Mouse (Mus musculus): ENCODE data around the gene Fignl1.

The Fignl1 gene

DNA sequence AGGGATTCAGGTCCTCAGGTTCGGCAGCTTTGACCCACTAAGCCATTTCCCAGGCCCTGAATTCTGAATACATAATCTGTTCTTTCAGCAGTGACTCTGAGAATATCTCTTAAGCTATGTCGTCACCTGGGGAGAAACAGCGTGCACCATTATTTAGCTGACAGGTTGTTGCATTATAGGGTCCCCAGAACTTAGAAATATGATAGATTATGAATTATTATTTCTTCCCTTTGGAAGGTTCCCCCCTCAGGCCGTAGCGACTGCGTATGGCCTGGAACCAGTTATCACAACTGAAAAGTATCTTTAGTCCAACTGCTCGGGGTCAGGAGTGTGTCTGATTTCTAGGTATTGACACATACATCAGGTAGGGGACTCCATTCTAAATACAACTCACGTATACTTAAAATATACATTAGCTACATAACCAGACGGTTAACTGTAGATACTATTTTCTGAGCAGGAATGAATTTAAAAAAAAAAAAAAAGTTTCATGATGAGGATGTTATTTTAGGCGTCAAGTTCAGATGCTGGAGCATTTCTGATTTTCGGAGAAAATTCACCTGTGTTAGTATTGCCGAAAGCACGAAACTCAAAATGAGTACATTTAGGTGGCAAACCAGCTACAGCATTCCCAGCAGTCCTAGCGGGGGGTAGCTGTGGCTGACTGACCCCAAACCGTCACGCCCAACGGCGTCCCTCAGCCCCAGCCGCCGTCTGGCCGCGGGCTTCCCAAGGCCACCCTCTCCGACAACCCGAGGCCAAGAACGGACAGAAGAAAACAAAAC is 535 bp downstream of the Fignl1 start:
- DNase-seq: no peak

DNA sequence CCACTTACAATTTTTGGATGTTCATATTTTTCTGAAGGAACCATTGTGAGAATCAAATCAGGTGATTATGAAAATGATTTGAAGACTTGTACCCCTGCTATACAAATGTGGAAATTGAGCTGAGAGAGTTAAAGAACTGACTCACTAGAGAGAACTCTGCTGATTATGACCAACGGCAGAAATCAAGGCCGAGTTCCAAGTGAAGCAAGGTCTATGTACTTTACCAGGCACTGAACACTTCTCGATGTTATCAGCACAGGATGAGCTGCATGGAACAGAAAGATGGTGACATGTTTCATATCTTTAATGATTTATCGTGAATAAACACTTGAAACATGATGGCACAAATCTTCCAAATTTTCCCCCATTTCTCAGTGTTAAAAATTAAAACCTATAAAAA is 2.8 kb downstream of the Fignl1 start:
- no peak for DNase-seq

DNA sequence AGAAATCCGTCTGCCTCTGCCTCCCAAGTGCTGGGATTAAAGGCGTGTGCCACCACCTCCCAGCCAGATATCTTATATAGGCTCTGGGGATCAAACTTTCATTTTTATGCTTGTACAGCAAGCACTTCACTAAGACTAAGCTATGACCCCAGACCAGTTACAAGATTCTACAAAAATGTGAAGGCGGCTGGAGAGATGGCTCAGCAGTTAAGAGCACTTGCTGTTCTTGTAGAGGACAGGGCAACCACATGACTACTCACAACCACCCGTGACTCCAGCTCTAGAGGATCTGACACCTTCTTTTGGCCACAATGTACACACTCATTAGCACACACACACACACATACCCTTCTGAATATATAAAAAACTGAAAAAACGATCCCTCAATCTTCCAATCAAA is 4.3 kb downstream of the Fignl1 start:
- DNase-seq: no peak

DNA sequence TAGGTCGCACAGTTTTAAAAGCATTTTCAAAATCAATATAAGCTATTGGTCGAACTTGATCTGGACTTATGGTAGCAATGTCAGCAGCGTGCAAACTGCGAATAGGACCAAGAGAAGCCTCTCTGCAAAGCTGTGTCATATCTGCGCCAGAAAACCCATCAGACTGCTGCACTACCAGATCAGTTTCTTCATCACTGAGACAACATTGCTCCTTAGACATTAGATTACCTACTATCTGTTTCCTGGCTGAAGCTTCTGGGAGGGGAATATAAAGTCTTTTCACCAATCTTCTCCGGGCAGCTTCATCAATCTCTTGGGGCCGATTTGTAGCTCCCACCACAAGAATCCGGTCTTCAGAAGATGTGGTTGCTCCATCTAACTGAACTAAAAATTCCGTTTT is 7.7 kb downstream of the Fignl1 start:
- DNase-seq: no peak

DNA sequence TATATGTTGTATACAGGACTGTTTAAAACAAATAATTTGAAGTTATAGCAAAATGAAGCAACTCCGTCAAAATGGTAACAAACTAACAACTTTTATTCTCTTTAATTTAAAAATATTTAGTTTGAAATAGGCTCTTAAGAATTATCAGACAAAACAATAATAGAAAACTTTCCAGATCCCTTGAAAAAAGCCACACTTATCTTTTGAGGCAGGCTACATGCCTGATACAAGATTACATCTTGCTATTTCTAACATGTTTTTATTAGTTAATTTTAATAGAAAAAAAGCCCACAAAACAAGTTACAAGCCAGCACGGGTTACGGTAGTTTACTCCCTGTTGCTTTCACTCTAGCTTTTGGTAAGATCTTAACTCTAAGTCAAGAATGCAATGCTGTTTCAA is 8.5 kb downstream of the Fignl1 start:
- no peak for DNase-seq

DNA sequence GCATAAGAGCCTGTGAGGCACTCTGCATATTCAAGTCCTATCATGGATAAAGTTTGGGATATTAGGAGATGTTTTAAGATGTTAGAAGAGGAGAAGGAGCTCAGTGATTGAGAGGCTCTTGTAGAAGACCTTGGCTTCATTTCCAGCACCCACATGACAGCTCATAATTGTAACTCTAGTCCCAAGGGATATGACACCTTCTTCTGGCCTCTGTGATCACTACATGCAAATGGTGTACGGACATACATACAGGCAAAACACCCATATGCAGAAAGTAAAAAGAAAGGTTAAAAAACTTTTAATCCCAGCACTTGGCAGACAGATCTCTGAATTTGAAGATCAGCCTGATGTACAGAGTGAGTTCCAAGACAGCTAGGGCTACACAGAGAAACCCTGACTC is 10.1 kb downstream of the Fignl1 start:
- no peak for DNase-seq

DNA sequence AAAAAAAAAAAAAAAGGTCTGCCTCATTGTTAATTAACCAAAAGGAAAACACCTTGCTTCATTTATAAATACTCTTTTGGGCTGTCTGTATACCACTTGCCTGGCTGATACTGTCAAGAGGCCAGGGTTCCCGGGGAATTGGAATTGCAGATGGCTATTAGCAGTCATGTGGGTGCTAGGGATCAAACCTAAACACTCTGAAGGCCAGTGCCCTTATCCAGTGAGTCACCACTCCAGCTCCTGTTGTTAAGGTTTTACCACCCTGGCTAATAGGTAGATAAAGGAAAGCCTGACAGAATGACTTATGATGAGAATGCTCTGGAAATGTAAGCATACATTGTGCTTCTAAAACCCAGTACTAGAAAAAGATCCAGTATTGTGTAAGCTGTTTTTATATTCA is 14.1 kb downstream of the Fignl1 start:
- no peak for DNase-seq

DNA sequence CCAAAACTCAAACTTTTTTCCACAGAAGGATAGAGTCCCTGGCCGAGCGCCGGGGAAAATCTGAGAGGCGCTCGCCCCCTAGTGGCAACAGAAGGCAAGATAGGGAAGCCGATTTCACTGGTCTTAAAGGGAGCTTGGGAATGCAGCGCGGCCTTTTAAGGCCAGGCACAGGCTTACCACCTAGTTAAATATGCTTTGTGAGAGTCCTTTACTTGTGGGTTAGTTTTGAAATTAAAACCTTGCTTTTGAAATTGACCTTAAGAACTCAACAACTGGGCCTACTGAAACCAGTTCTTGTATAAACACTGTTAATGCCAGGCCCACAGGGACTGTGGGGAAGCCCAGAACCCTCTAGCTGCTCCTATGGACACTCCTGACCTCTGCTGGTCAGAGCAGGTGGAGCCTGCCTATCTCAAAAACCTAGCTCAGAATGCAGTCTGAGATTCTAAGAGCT is 20.2 kb downstream of the Fignl1 start:
- DNase-seq: peak; percentile 76 to 80

DNA sequence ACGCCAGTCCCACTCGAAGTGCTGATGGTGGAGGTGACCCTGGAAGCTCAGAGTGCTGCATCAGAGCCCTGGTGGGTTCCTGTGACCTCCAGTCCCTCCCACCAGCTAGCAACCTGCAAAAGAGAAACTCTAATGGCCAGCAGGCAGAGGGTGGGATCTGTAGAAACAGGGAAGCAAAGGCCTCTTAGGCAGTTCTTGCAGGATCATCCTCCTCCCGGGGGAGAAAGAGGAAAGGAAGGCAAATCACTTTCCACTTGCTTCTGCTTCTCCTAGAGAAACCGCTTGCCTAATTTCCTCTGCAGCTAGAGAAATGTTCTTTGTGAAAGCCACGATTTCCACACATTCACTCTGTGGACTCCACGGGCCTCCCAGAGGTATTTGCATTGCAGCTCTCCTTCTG is 23.3 kb downstream of the Fignl1 start:
- DNase-seq: no peak

DNA sequence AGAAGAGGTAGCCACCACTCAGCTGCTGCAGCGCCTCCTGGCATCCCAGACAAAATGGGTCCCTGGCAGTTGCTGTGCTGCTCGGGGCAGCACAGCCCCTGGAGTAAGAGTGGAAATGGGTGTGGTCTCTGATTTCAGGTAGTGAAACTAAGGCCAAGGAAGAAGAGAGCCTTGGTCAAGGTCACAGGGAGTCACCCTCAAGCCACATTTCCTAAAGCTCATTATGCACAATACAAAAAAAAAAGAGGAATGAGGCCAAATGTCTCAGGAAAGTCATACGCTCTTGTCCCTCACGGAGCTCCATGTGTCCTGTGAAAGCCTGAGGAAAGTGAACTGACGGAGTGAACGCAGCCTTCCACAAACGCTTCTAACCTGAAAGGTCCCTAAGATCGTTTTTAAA is 27.0 kb downstream of the Fignl1 start:
- DNase-seq: no peak

DNA sequence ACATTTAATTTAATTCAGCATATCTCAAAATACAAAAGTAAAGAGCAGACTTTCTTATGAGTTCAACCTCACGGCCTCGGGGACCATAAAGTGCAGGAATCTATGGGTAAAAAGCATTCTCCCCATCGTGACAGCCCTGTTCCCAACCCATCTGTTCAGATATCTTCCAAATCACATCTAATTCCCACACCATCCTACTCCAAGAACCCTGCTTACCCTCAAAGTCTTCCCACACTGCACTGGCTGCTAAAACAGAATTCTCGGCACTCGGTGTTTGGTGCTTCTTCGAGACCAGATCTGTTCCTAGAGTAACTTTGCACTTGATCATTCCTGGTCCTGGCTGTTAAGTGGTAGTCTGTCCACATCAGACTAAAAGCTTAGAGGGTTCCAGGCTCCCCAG is 30.4 kb downstream of the Fignl1 start:
- DNase-seq: no peak

DNA sequence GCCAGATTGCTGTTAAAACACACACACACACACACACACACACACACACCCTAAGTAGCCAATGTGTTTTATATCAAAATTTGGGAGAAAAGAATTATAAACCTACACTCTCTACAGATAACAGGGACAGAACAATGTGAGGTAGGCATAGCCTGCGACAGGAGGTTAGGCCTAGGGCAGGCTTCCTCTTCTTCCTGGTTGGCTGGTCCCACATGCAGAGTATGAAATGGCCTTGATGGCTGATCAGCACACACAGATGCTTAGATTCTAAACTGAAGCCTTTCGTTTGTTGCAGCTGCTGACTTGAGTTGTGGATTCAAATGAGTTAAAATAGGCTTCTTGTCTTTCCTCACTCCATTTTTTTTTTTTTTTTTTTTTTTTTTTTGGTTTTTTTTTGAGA is 31.0 kb downstream of the Fignl1 start:
- DNase-seq: no peak

DNA sequence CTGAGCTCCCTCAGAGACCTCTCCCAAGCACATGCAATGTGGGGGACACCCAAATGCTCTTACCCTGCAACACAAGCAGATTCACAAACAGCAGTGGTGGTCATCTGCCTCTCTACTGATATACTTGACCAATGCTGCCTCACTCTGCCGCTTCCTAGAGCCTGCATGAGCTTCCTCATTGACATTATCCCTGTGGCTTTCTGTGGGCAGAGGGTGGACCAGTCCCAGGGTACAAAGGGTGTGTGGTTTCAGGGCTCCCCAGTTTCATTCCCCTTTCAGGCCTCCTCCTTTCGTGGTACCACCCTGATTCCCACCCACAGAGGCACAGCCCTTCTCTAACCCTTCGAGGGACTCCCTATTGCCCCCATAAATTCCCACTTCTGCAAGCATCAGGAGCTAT is 31.5 kb downstream of the Fignl1 start:
- no peak for DNase-seq

DNA sequence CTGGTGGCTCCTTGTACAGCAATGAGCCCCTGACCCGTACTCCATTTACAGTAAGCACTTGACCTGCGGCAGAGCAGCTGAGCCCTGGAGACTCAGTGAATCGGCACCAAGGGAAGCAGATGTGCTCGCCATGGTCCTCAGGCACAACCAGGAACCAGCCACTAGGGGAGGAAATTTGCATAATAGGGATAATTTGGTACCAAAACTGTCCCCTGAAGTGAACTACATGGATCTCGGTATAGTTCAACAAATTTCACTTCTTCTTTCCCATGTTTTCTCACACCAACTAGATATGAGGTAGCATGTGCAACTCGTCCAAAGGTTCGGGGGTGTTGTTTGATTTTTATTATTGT is 32.0 kb downstream of the Fignl1 start:
- DNase-seq: no peak

DNA sequence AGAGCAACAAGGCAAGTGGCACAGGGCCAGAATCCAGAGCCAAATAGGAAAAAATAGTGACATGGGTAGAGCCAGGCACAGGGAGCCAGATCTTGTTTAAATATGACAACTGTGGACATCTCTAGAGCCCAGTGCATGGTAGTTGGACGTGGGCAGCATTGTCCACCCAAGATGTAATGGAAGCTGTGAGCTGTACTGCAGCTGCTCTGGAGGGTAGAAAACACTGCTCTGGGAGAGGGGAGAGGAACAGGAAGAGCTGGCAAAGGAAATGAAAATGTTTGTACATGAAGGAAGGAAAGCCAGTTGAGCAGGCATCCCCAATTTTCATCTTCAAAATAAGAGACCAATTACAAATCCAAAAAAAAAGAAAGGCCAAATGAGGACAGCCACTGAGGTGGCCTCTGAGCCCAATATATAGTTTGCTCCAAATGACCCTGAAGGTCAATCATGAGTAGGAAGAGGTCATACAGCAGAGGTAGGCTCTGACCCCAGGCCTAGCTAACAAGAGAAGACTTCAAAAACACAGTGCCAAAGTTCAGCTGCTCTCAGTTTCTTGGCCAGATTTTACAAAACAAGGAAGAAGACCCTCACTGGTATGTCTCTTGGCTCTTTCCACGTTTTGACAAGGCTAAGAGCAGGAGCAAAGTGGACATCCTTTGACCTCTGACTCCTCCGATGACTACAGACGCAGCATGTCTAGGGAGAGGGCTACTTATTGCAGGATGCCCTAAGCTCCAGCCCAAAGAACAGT is 32.5 kb downstream of the Fignl1 start:
- no peak for DNase-seq

DNA sequence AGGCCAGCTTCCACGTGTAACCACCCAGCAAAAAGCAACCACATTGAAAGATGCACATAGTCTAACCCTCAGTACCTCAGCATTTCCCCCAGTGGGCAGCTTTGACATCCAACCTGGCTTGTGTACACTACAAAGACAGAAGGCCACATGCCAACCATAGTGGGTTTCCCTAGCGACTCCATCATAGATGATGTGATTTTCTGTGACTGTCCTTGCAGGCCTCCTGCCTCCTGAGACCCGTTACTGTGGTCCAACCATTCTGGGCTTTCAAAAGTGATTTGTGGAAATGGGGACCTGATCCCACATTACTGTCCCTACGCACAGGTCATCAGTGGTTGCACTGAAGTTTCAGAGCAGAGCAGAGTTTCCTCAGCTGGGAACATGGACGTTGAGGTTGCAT is 33.9 kb downstream of the Fignl1 start:
- DNase-seq: no peak

DNA sequence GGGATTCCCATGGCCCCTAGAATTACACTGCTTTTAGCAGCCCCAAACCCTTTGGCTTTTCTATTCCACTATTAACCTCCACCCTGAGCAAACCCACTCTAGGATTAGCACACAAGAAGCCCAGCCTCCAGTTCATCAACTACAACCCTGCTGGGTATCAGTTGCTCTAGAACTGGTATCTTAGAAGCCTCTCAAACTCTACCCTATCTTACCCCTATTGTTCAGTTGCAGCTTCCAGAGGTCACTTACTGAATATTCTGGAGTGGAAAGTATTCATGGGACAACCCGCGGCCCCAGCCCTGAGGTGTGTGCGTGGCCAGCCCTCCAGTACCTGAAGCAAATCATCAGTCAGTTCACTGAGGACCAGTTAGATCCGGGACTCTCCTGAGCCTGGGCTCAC is 34.4 kb downstream of the Fignl1 start:
- DNase-seq: no peak

DNA sequence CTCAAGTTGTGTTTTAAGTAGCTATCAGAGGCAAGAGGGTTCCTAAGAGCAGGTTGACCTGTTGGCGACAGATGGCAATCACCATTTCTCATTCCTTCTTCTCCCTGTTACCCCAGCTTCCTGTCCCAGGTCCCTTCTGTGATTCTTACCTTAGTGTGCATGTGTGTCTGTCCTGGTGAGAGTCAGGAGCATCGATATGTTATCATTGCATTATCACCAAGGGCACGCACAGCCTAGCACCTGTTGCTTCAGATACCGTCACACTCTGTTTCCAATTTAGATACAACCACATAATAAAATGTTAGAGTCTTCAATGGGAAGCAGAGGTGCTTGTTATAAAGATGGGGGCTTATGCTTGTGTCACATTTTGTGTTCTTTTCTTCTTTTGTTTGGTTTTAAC is 36.6 kb downstream of the Fignl1 start:
- no peak for DNase-seq

DNA sequence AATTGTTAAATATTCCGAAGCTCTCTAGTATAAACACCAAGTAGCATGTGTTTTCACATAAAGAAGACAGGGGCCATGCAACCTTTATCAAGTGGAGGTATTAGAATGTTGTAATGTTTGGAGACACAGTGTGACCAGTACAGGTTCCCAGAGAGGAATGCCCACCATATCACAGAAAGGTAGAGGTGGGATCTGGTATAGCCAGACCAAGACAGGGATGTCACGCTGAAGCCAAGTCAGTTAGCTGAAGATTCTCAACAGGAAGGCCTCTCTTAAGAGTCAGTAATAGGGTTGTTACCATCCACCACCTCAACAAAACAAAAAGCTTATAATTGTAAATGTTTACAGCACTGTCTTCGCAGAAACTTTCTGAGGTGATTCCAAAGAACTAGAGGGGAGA is 38.1 kb downstream of the Fignl1 start:
- no peak for DNase-seq

DNA sequence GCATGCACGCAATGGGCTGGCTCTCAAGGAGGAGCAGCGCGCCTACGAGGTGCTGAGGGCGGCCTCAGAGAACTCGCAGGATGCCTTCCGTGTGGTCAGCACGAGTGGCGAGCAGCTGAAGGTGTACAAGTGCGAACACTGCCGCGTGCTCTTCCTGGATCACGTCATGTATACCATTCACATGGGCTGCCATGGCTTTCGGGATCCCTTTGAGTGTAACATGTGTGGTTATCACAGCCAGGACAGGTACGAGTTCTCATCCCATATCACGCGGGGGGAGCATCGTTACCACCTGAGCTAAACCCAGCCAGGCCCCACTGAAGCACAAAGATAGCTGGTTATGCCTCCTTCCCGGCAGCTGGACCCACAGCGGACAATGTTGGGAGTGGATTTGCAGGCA is 39.5 kb downstream of the Fignl1 start:
- no peak for DNase-seq

DNA sequence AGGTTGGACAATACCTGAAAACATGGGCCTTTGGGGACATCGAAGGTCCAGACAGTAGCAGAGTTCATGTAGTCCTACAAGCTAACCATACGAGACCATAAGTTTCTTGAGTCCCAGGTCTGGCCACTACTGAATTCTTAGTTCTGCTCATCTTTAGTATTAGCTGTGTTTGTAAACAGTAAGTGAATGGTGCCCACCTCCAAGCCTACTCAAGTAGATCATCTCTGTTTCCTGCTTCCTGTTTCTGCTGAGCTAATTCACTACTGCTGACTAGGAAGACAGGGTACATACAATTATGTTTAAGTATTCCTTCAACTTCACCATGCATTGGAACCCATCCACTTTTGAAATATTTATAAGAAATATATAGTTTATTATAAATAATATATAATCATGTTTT is 40.7 kb downstream of the Fignl1 start:
- DNase-seq: no peak

DNA sequence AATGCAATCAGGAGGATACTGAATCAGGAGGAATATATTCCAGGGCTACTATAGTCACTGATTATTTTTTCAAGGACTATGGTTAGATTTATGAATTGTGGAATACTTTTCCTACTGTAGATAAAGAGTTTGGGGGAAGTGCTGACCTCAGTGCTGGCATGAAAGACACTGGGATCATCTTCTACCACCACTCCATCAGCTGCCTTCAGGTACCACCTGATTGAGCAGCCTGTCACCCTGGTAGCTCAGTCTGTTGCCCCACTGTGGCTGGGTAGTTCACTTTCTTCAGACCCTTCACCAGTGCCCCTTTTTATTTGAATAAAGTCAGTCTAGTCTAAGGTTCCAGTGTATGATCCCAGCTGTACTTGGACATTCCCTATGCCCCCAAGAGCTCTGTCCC is 42.0 kb downstream of the Fignl1 start:
- DNase-seq: no peak

DNA sequence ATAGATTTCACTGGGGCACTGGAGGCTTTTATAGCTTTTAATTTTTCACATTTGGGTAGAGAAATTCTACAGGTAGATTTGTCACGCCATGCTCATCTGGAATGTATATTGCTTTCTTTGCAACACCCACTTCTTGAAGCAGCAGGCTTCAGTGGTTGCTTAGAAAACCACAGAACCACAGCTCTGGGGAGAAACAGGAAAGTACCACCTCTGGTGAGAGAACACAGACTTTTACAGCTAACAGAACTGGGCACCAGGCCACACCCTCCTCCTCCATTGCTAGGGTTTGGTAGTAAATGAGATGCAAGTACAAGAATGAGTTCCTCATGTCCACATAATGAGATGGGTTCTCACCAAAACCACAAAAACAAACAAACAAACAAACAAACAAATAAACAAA is 42.7 kb downstream of the Fignl1 start:
- DNase-seq: peak; percentile 36 to 47

DNA sequence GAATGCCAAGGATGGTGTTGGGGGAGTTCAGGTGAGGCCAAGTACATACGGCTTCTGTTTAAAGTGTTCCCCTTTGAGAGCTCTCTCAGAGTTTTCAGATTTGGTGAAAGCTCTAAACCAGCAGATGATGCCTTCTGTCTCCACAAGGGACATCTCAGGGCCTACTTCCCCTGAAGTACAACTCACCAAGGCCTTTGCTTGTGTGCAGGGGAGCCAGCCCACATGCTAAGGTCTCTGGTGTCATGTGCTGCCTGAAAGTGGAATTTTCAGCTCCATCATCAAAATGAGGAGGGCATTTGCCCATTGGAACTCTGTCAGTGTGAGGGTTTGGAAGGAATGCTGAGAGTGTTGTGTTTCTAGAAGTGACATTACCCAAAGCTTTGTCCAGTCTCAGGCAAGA is 43.3 kb downstream of the Fignl1 start:
- DNase-seq: no peak

DNA sequence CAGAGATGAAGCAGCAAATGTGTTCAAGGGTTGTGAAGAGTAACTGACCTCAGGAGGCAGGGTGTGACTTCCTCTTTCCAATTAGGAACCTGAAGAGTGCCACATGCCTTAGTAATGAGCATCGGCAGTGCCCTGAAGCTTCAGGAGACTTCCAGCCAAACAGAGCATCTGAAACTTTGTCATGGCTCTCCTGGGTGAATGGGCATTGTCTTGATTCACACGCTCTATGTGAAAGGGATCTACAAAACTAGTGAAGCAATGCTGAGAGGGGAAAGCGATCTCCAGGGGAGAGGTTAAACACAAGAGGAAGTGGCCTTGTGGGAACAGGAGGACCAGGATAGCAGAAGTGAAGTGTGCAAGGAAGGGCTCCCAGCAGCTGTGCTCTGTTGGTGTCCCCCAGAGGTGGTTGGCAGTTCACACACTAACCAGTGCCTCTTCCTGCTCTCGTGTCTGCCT is 45.5 kb downstream of the Fignl1 start:
- no peak for DNase-seq

Measured in thymus, postnatal 36 days (tissue).